Mouse (Mus musculus) kidney, embryonic 16.5 days (tissue): ENCODE results near the gene Nefh. TPM values are rescaled to one million over a fixed set of nuclear protein-coding genes. Genes with fewer than 3 reads are reported as not detected.

Experiments
- ATAC-seq: fragments of 200-750 bp; cut with Nextera tagmentation; 2 replicates; pipeline ENCODE4 v1.8.0; 2017; ENCODE audit warnings: moderate TSS enrichment; ENCODE audit not compliant: low FRiP score, low TSS enrichment
- H3K27ac ChIP-seq: fragments of 300-500 bp; sonication (generic); 2 replicates; pipeline ENCODE4 v1.5.1; 2014; ENCODE audit warnings: low read length
- H3K27me3 ChIP-seq: fragments of 300-500 bp; sonication (generic); 2 replicates; pipeline ENCODE4 v1.6.1; 2014; ENCODE audit warnings: low read length, control low read depth, mixed read lengths; ENCODE audit not compliant: insufficient read depth
- H3K36me3 ChIP-seq: fragments of 300-500 bp; sonication (generic); 2 replicates; pipeline ENCODE4 v1.6.1; 2014; ENCODE audit warnings: low read length, control low read depth, mixed read lengths; ENCODE audit not compliant: insufficient read depth
- H3K4me1 ChIP-seq: fragments of 300-500 bp; sonication (generic); 2 replicates; pipeline ENCODE4 v1.6.1; 2014; ENCODE audit warnings: low read length, control low read depth, mixed read lengths; ENCODE audit not compliant: insufficient read depth
- H3K4me2 ChIP-seq: fragments of 300-500 bp; sonication (generic); replicated peaks from 2 replicates; pipeline ENCODE4 v1.6.1; 2014; ENCODE audit warnings: low read depth, low read length
- H3K4me3 ChIP-seq: fragments of 300-500 bp; sonication (generic); 2 replicates; pipeline ENCODE4 v1.5.1; 2014; ENCODE audit warnings: mild to moderate bottlenecking, low read length
- H3K9ac ChIP-seq: fragments of 300-500 bp; sonication (generic); replicated peaks from 2 replicates; pipeline ENCODE4 v1.6.1; 2014; ENCODE audit warnings: low read length
- H3K9me3 ChIP-seq: fragments of 300-500 bp; sonication (generic); 2 replicates; pipeline ENCODE4 v1.6.1; 2016; ENCODE audit warnings: low read length, control low read depth
- WGBS: fragments of 180-500 bp; shearing (Covaris S2); extraction: QIAGEN DNeasy Blood & Tissue Kit; methylation state at CpG from one replicate; pipeline ENCODE4 v1.1.7; 2014; 5-methylcytosine and 5-hydroxymethylcytosine counted together
- polyA plus RNA-seq: library from polyadenylated mRNA; unstranded; fragments of >200 nt; fragmentation: Nextera tagmentation; extraction: Ambion mirVana; gene quantifications from 2 replicates; pipeline ENCODE4 v1.2.1, GENCODE M21; 2015

Gene Nefh
- polyA plus RNA-seq, 1 experiment from 2014 or later, result 0.19 TPM

- Histone ChIP-seq H3K9ac (no peak overlapping the region), H3K4me2 (no peak overlapping the region), H3K4me3 (no peak overlapping the region), H3K4me1 (peaks cover 17% of the 10 kb centered on the region), H3K36me3 (no peaks in the 10 kb centered on the region), H3K9me3 (no peaks in the 10 kb centered on the region), H3K27ac (no peak overlapping the region), H3K27me3 (no peaks in the 10 kb centered on the region)
- no peak for ATAC-seq
- WGBS, result 75% methylated on average over 2 of the region's 2 CpGs
Observed at GRCm38 (mm10) chr11:4983538-4983937, 35.7 kb upstream of the Nefh start.

- no peak overlapping the region for H3K9ac ChIP-seq
- H3K36me3 ChIP-seq, result no peaks in the 10 kb centered on the region
- no peak overlapping the region for H3K27ac ChIP-seq
- no peak overlapping the region for H3K4me3 ChIP-seq
- H3K4me1 ChIP-seq, result peaks cover 12% of the 10 kb centered on the region
- WGBS, result 60% methylated on average over 3 of the region's 3 CpGs
- H3K4me2 ChIP-seq, result no peak overlapping the region
- H3K9me3 ChIP-seq, result no peaks in the 10 kb centered on the region
- ATAC-seq, result no peak
- no peaks in the 10 kb centered on the region for H3K27me3 ChIP-seq
Observed at GRCm38 (mm10) chr11:4983010-4983409, 35.1 kb upstream of the Nefh start.

DNA sequence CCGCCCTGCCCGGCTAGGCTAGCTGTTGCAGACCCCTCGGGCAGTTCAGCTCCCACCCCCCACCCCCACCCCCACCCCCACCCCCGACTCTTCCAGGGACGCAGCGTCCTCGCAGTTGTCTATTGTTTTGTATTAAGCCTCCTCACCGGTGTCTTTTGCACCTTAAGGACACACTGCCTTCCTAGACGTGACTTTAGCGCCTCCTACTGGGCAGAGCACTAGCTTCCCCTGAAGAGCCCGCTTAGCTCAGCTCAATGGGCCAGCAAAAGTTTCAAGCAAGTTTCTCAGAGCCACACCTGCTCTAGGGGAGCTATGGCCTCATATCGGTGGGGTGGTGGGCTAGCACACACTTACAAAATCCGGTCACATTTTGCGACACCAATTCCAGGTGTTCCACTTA, 27.8 kb upstream of the Nefh start:
- no peaks in the 10 kb centered on the region for H3K36me3 ChIP-seq
- H3K4me2 ChIP-seq, result peak overlapping the region; percentile 32; the same call in 1 of the 2 replicates
- H3K27ac ChIP-seq, result peak overlapping the region; percentile 65; the same call in 1 of the 2 replicates
- no peak overlapping the region for H3K4me3 ChIP-seq
- H3K9ac ChIP-seq, result no peak overlapping the region
- peak; percentile 60; the same call in 1 of the 2 replicates for ATAC-seq
- no peaks in the 10 kb centered on the region; the same call in 1 of the 2 replicates for H3K27me3 ChIP-seq
- 6% methylated on average over 14 of the region's 14 CpGs for WGBS
- no peaks in the 10 kb centered on the region for H3K9me3 ChIP-seq
- H3K4me1 ChIP-seq, result peaks cover 7% of the 10 kb centered on the region; the same call in 1 of the 2 replicates

DNA sequence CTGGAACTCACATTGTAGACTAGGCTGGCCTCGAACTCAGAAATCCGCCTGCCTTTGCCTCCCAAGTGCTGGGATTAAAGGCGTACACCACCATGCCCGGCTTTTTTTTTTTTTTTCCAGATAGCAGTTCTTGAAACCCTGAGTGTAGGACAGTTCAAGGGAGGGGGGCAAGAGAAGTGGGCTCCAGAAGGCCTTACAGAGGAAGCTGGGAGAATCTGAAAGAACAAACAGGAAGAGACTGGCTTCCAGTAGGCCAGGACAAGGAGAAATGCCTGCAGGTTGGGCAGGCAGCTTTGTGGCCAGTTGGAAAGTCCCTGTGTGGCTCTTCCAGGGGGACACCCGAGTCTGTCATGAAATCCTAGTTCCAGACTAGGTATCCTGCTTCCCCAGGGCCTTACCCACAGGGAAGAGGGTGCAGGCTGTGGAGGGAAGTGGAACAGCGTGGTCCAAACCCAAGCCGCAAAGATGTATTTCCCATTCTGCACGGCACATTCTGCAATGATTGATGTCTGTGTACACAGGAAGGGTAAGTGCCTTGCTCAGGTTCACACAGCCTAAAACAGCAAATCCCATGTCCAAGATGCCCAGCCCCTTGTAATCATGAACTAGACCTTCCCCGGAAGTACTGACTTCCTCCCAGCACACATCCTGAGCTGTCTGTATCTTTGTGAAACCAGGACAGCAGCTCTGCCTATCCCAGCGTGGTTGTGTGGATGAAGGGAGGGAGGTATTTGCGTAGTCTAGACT, 26.7 kb upstream of the Nefh start:
- 66% methylated on average over 11 of the region's 11 CpGs for WGBS
- H3K4me1 ChIP-seq, result peaks cover 7% of the 10 kb centered on the region; the same call in 1 of the 2 replicates
- ATAC-seq, result peak; percentile 56; the same call in 1 of the 2 replicates
- no peak overlapping the region for H3K4me2 ChIP-seq
- no peaks in the 10 kb centered on the region for H3K9me3 ChIP-seq
- 0 out of 2 replicates have a peak overlapping the region, but pooled peaks have one; percentile 16 for H3K9ac ChIP-seq
- H3K27ac ChIP-seq, result peak overlapping the region; percentile 84
- H3K4me3 ChIP-seq, result no peak overlapping the region
- no peaks in the 10 kb centered on the region; the same call in 1 of the 2 replicates for H3K27me3 ChIP-seq
- H3K36me3 ChIP-seq, result no peaks in the 10 kb centered on the region

- Histone ChIP-seq H3K27ac (peak overlapping the region; percentile 64), H3K4me2 (no peak overlapping the region), H3K9me3 (no peaks in the 10 kb centered on the region), H3K4me3 (no peak overlapping the region), H3K4me1 (peaks cover 7% of the 10 kb centered on the region; the same call in 1 of the 2 replicates), H3K9ac (no peak overlapping the region), H3K36me3 (no peaks in the 10 kb centered on the region), H3K27me3 (no peaks in the 10 kb centered on the region; the same call in 1 of the 2 replicates)
- WGBS, result 78% methylated on average over 2 of the region's 2 CpGs
- ATAC-seq, result no peak
Observed at GRCm38 (mm10) chr11:4973871-4974256, 26.0 kb upstream of the Nefh start.

DNA sequence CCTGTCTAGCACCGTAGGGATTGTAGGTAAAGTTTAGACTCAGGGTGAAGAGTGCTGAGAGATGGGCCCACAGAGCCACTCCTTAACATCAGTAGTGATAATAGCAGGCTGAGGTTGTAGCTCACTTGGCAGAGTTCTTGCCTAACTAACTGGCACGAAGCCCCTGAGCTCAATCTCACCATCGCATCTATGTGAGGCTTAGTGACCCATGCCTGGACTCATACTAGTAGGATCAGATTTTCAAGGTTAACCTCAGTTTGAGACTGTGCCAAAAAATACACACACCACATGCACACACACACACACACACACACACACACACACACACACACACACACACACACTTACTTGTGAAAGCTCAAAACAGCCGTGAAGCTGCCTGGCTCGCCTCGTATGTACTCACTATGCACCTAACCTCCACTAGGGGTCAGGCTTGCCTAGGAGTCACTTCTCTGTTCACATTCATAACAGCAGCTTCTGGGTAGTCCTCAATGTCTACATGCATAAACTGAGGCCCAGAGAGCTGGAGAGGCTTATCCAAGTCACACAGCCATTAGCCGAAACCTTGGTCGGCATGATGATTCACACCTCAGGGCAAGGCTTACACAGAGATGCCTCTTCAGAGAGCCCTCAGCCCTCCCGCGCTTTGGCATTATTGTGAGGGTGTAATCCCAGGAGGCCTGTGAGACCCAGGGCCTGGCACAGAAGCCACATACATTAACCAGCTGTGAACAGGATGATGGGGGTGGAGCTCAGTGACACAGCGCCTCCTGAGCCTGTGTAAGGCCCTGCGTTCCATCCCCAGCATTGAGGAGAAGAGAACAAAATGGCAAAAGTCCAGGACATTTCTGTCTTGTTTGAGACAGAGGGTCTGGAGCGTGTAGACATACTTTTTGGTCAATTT, 25.4 kb upstream of the Nefh start:
- WGBS, result 58% methylated on average over 13 of the region's 13 CpGs
- no peak overlapping the region for H3K4me2 ChIP-seq
- no peak overlapping the region for H3K27ac ChIP-seq
- no peaks in the 10 kb centered on the region for H3K36me3 ChIP-seq
- no peaks in the 10 kb centered on the region for H3K9me3 ChIP-seq
- H3K9ac ChIP-seq, result no peak overlapping the region
- no peak for ATAC-seq
- H3K4me3 ChIP-seq, result no peak overlapping the region
- H3K27me3 ChIP-seq, result no peaks in the 10 kb centered on the region; the same call in 1 of the 2 replicates
- peaks cover 7% of the 10 kb centered on the region; the same call in 1 of the 2 replicates for H3K4me1 ChIP-seq

- Histone ChIP-seq H3K9me3 (no peaks in the 10 kb centered on the region), H3K36me3 (no peaks in the 10 kb centered on the region), H3K4me3 (no peak overlapping the region), H3K9ac (no peak overlapping the region), H3K27me3 (no peaks in the 10 kb centered on the region), H3K4me2 (no peak overlapping the region), H3K27ac (no peak overlapping the region), H3K4me1 (no peaks in the 10 kb centered on the region; the same call in 1 of the 2 replicates)
- 61% methylated on average over 10 of the region's 10 CpGs for WGBS
- ATAC-seq, result no peak
Observed at GRCm38 (mm10) chr11:4968376-4968775, 20.5 kb upstream of the Nefh start.

- 48% methylated on average over 2 of the region's 2 CpGs for WGBS
- no peak overlapping the region for H3K9ac ChIP-seq
- no peaks in the 10 kb centered on the region for H3K27me3 ChIP-seq
- H3K9me3 ChIP-seq, result no peaks in the 10 kb centered on the region
- H3K36me3 ChIP-seq, result no peaks in the 10 kb centered on the region
- H3K4me3 ChIP-seq, result no peak overlapping the region
- no peak overlapping the region for H3K4me2 ChIP-seq
- ATAC-seq, result no peak
- no peaks in the 10 kb centered on the region for H3K4me1 ChIP-seq
- H3K27ac ChIP-seq, result no peak overlapping the region
Observed at GRCm38 (mm10) chr11:4967549-4967948, 19.7 kb upstream of the Nefh start.

GRCm38 (mm10) chr11:4966888-4967287, 19.0 kb upstream of the Nefh start:
- 58% methylated on average over 5 of the region's 5 CpGs for WGBS
- H3K4me3 ChIP-seq, result no peak overlapping the region
- no peaks in the 10 kb centered on the region for H3K27me3 ChIP-seq
- H3K27ac ChIP-seq, result no peak overlapping the region
- H3K4me2 ChIP-seq, result no peak overlapping the region
- H3K4me1 ChIP-seq, result no peaks in the 10 kb centered on the region
- no peak for ATAC-seq
- H3K36me3 ChIP-seq, result no peaks in the 10 kb centered on the region
- H3K9ac ChIP-seq, result no peak overlapping the region
- no peaks in the 10 kb centered on the region for H3K9me3 ChIP-seq
